Mouse (Mus musculus): ENCODE results near the gene Dmc1.
A peak's percentile ranks its signal among the peaks of the same experiment; 100 is the strongest.

Gene Dmc1

GRCm38 (mm10) chr15:79575543-79576222 lies 29.2 kb downstream of the Dmc1 start:
- no peak for DNase-seq (ENCODE audit: low spot score in 2 of 2)

- no peak for DNase-seq (ENCODE audit: low spot score in 2 of 2)
Observed at GRCm38 (mm10) chr15:79562417-79562816, 42.5 kb downstream of the Dmc1 start.

GRCm38 (mm10) chr15:79559649-79560048 lies 45.3 kb downstream of the Dmc1 start:
- no peak for DNase-seq (ENCODE audit: low spot score in 2 of 2)

GRCm38 (mm10) chr15:79552566-79552965 lies 52.3 kb downstream of the Dmc1 start:
- DNase-seq (ENCODE audit: low spot score in 2 of 2): no peak

- DNase-seq (ENCODE audit: low spot score in 2 of 2): no peak
Observed at GRCm38 (mm10) chr15:79548226-79548625, 56.7 kb downstream of the Dmc1 start.

- DNase-seq (ENCODE audit: low spot score in 2 of 2): no peak
Observed at GRCm38 (mm10) chr15:79547289-79547820, 57.6 kb downstream of the Dmc1 start.

- peak; percentile 93 to 98 for DNase-seq (ENCODE audit: low spot score in 2 of 2)
Observed at GRCm38 (mm10) chr15:79546410-79547288, 58.3 kb downstream of the Dmc1 start, which contains the start of gene Ddx17. TSS of gene Ddx17 (minus strand) at chr15:79546741.

GRCm38 (mm10) chr15:79545921-79546399 lies 58.9 kb downstream of the Dmc1 start:
- DNase-seq (ENCODE audit: low spot score in 2 of 2): no peak

- no peak for DNase-seq (ENCODE audit: low spot score in 2 of 2)
Observed at GRCm38 (mm10) chr15:79545496-79545895, 59.4 kb downstream of the Dmc1 start.

GRCm38 (mm10) chr15:79543968-79544367 lies 60.9 kb downstream of the Dmc1 start:
- no peak for DNase-seq (ENCODE audit: low spot score in 2 of 2)

GRCm38 (mm10) chr15:79533796-79534195 lies 71.1 kb downstream of the Dmc1 start:
- no peak for DNase-seq (ENCODE audit: low spot score in 2 of 2)

GRCm38 (mm10) chr15:79529935-79530334 lies 75.0 kb downstream of the Dmc1 start:
- no peak for DNase-seq (ENCODE audit: low spot score in 2 of 2)

- DNase-seq (ENCODE audit: low spot score in 2 of 2): no peak
Observed at GRCm38 (mm10) chr15:79527991-79528639, 76.8 kb downstream of the Dmc1 start.

- no peak for DNase-seq (ENCODE audit: low spot score in 2 of 2)
Observed at GRCm38 (mm10) chr15:79527192-79527591, 77.7 kb downstream of the Dmc1 start.

- DNase-seq (ENCODE audit: low spot score in 2 of 2): no peak
Observed at GRCm38 (mm10) chr15:79525979-79526768, 78.7 kb downstream of the Dmc1 start.

GRCm38 (mm10) chr15:79525564-79525963 lies 79.3 kb downstream of the Dmc1 start:
- no peak for DNase-seq (ENCODE audit: low spot score in 2 of 2)

- DNase-seq (ENCODE audit: low spot score in 2 of 2): no peak
Observed at GRCm38 (mm10) chr15:79519400-79520220, 85.3 kb downstream of the Dmc1 start.

GRCm38 (mm10) chr15:79518571-79518970 lies 86.3 kb downstream of the Dmc1 start:
- no peak for DNase-seq (ENCODE audit: low spot score in 2 of 2)

GRCm38 (mm10) chr15:79517710-79518109 lies 87.2 kb downstream of the Dmc1 start:
- DNase-seq (ENCODE audit: low spot score in 2 of 2): no peak

Data from thymus, postnatal 10 days (tissue).